Mouse (Mus musculus) lung, adult 2 months (tissue): ENCODE data around the gene Tfb2m.

Source experiments
- CTCF ChIP-seq: fragments of 200-500 bp; IDR thresholded peaks from 2 replicates; pipeline ENCODE4 v1.5.1; 2011; ENCODE audit warnings: mild to moderate bottlenecking, low read length, control low read depth; ENCODE audit not compliant: insufficient read depth
- POLR2A ChIP-seq: fragments of 200-500 bp; IDR thresholded peaks from 2 replicates; pipeline ENCODE4 v1.6.1; 2011; ENCODE audit warnings: low read depth, mild to moderate bottlenecking, control low read depth, low read length, borderline replicate concordance; ENCODE audit errors: extremely low read depth

DNA sequence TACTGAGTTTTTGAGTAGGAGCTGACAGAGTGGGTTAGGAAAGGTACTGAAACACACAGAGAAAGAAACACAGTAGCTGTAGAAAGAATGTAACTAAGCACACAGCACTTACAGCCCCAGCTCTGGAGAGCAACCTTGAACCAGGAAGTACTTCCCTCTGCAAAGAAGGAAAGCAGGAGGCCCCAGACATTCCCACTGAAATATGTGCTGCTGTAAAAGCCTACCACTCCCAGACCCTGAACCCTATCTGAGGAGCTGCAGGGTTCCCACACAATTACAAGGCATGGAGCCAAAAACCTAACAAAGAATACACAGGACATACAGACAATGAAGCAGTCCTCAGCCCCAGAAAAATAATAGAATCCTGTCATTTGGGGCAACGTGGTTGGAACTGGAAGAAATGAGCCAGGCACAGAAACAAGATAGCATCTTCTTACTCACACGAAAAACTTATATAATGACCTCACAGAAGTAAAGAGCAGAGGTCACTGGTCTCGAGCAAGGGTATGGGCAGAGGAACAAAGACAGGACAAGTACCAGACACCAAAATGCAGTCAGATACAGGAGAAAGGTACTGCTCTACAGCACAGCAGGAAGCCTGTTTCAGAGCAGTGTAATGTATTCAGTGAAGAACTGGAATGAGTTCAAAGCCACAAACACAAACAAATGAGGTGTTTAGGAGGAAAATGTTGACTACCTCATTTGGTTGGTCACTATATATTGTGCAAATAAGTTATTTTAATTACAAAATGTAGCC lies 60.1 kb downstream of the Tfb2m start:
- TF ChIP-seq CTCF (no peak), POLR2A (no peak)
